Mouse (Mus musculus) midbrain, embryonic 12.5 days (tissue): ENCODE data around the gene Snapc5. TPM values are rescaled to one million over a fixed set of nuclear protein-coding genes. Genes with fewer than 3 reads are reported as not detected.

ENCODE experiments used
- ATAC-seq: fragments of 200-750 bp; cut with Nextera tagmentation; 2 replicates; pipeline ENCODE4 v1.8.0; 2017; ENCODE audit warnings: low read depth, moderate TSS enrichment, moderate library complexity; ENCODE audit not compliant: low FRiP score
- H3K27ac ChIP-seq: fragments of 300-500 bp; sonication (generic); replicated peaks from 2 replicates; pipeline ENCODE4 v1.5.1; 2016; ENCODE audit warnings: mild to moderate bottlenecking
- H3K27me3 ChIP-seq: fragments of 300-500 bp; sonication (generic); 2 replicates; pipeline ENCODE4 v1.6.1; 2016; ENCODE audit warnings: mild to moderate bottlenecking
- H3K36me3 ChIP-seq: fragments of 300-500 bp; sonication (generic); 2 replicates; pipeline ENCODE4 v1.6.1; 2016
- H3K4me1 ChIP-seq: fragments of 300-500 bp; sonication (generic); 2 replicates; pipeline ENCODE4 v1.6.1; 2016
- H3K4me2 ChIP-seq: fragments of 300-500 bp; sonication (generic); replicated peaks from 2 replicates; pipeline ENCODE4 v1.6.1; 2016; ENCODE audit warnings: mild to moderate bottlenecking, moderate library complexity
- H3K4me3 ChIP-seq: fragments of 300-500 bp; sonication (generic); 2 replicates; pipeline ENCODE4 v1.5.1; 2016; ENCODE audit warnings: mild to moderate bottlenecking
- H3K9ac ChIP-seq: fragments of 300-500 bp; sonication (generic); replicated peaks from 2 replicates; pipeline ENCODE4 v1.6.1; 2016; ENCODE audit warnings: mild to moderate bottlenecking, moderate library complexity
- H3K9me3 ChIP-seq: fragments of 300-500 bp; sonication (generic); 2 replicates; pipeline ENCODE4 v1.6.1; 2016; ENCODE audit warnings: mild to moderate bottlenecking
- WGBS: fragments of 180-500 bp; shearing (Covaris S2); methylation state at CpG from one replicate; pipeline ENCODE4 v1.1.7; 2016; 5-methylcytosine and 5-hydroxymethylcytosine counted together
- polyA plus RNA-seq: library from polyadenylated mRNA; unstranded; fragments of >200 nt; fragmentation: Nextera tagmentation; extraction: Ambion mirVana; gene quantifications from 2 replicates; pipeline ENCODE4 v1.2.1, GENCODE M21; 2016

Gene Snapc5
- polyA plus RNA-seq, 1 experiment from 2014 or later: 35.4 TPM

DNA sequence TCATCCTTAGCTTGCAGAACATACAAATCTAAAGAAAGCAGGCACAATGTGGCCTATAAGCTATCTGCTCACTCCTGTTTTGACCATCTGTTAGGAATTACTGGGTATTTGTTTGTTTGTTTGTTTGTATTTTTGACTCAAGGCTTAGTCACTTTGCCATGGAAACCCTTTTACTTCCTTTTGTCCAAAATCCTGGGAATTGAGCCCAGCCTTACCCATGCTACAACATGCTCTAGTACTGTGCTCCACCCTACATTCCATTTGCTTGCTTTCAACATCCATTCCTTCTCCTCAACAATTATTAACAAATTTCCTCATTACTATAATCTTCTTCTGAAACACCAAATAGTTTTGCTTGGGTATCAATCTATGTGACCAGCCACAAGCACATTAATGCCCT lies 23.8 kb downstream of the Snapc5 start:
- no peak for ATAC-seq
- H3K27me3 ChIP-seq: no peaks in the 10 kb centered on the region
- peaks cover 30% of the 10 kb centered on the region for H3K36me3 ChIP-seq
- H3K4me3 ChIP-seq: no peak overlapping the region
- no peak overlapping the region for H3K9ac ChIP-seq
- H3K4me2 ChIP-seq: no peak overlapping the region
- H3K4me1 ChIP-seq: no peaks in the 10 kb centered on the region
- no peaks in the 10 kb centered on the region for H3K9me3 ChIP-seq
- no peak overlapping the region for H3K27ac ChIP-seq

DNA sequence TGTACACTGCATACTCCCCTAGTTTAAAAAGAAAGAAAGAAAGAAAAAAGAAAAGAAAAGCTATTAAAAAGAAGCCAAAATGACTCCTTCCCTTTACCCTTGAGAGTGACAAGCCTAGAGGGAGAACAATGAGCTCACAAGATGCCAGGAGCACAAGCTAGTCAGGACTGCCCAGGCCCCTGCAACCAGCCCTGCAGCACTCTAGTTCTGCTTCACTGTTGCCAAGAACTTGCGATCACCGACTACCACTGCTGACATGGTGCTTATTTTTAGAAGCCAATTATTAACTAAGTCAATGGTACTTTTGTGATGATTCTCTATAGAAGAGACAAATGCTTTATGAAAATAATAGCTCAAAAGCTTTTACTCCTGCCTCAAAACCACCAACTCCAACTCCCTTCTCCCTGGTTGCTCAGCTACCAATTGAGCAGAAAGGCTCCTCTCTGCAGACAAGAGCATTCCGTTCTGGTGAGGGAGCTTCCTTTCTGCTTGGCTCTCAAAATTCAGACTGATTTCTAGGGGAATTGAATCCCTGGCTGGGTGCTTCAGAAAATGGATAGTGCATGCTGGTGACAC lies 28.5 kb downstream of the Snapc5 start:
- Histone ChIP-seq H3K4me2 (no peak overlapping the region), H3K27me3 (no peaks in the 10 kb centered on the region), H3K36me3 (peaks cover 33% of the 10 kb centered on the region), H3K9me3 (no peaks in the 10 kb centered on the region), H3K27ac (no peak overlapping the region), H3K9ac (no peak overlapping the region), H3K4me3 (no peak overlapping the region), H3K4me1 (no peaks in the 10 kb centered on the region)
- WGBS: 92% methylated on average over 3 of the region's 3 CpGs
- no peak for ATAC-seq

DNA sequence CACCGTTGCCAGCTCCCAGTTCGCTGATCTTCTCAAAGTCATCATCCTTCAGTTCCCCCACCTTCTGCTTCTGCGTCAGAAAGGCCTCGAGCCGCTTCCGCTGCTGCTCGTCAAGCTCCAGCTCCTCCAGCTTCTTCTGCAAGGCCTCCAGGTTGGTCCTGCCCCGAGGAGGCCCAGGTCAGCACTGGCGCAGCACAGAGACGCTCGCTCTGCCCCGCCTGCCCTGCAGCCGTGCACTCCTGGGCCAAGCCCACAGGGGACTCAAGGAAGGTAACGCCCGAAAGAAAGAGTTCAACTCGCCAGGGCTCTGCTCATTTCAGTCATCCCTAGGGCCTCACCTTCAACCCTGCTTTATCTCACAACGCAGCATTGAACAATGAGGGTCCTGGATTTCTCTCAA lies 35.4 kb downstream of the Snapc5 start:
- no peaks in the 10 kb centered on the region for H3K9me3 ChIP-seq
- H3K4me1 ChIP-seq: no peaks in the 10 kb centered on the region
- H3K36me3 ChIP-seq: peaks cover 15% of the 10 kb centered on the region
- H3K27ac ChIP-seq: no peak overlapping the region
- H3K27me3 ChIP-seq: no peaks in the 10 kb centered on the region
- no peak overlapping the region for H3K4me3 ChIP-seq
- H3K4me2 ChIP-seq: no peak overlapping the region
- WGBS: 95% methylated on average over 17 of the region's 17 CpGs
- ATAC-seq: no peak
- H3K9ac ChIP-seq: no peak overlapping the region

DNA sequence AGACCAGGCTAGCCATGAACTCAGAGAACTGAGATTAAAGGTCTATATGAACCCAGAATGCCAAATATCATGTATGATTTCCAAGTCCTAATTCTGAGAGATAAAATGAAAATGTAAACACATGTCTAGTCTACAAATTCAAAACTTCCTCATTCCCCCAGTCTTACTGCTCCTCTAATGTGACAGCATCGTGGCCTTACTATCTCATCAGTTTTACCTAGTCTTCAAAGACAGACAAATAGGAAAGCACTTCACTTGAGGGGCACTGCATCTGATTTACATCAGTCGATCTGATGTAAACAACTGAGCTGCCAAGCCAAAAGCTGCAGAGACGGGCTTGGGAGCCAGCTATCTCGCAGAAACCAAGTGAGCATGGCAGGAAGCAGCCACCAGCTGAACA lies 37.0 kb downstream of the Snapc5 start:
- Histone ChIP-seq H3K9me3 (no peaks in the 10 kb centered on the region), H3K27me3 (no peaks in the 10 kb centered on the region), H3K4me3 (no peak overlapping the region), H3K4me1 (0 out of 2 replicates have a peak, but pooled peaks cover 7% of the 10 kb centered on the region), H3K9ac (no peak overlapping the region), H3K36me3 (peaks cover 9% of the 10 kb centered on the region), H3K27ac (no peak overlapping the region), H3K4me2 (no peak overlapping the region)
- no peak for ATAC-seq
- 91% methylated on average over 4 of the region's 4 CpGs for WGBS

DNA sequence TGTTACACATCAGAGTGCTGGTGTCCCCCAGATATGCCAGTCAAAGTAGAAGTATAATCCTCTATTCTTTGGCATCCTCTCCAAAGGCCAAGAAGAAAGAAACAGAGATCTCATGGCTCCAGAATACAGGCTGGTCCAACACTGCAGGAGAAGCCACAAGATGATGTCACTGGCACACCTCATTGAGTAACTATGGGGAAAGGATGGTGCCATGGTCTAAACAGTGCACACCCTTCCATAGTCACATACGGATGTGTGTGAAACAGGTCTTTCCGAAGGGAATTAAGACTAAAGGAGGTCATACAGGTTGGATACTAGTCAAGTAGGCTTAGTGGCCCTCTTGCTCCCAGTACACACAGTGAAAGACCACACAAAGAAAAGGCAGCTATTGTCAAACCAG lies 37.6 kb downstream of the Snapc5 start:
- ATAC-seq: no peak
- H3K4me1 ChIP-seq: 0 out of 2 replicates have a peak, but pooled peaks cover 7% of the 10 kb centered on the region
- H3K9me3 ChIP-seq: no peaks in the 10 kb centered on the region
- peaks cover 5% of the 10 kb centered on the region for H3K36me3 ChIP-seq
- H3K27me3 ChIP-seq: no peaks in the 10 kb centered on the region
- H3K27ac ChIP-seq: no peak overlapping the region
- no peak overlapping the region for H3K9ac ChIP-seq
- 89% methylated on average over 2 of the region's 2 CpGs for WGBS
- H3K4me3 ChIP-seq: no peak overlapping the region
- H3K4me2 ChIP-seq: no peak overlapping the region

DNA sequence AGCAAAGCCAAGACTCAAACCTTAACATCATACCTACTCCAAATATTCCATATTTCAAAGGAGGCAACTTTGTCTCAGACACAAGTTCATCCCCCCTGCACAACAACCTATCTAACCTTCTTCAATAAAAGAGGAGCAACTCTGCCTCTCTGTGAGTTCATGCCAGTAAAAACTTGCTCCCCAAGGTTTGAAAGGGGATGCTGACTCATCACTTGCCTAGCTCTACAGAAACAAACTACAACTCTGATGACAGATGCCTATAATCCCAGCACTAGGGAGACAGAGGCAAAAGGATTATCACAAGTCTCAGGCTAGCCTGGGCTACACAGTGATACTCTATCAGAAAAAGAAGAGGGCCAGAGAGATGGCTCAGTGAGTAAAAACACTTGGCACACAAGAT lies 38.8 kb downstream of the Snapc5 start:
- Histone ChIP-seq H3K36me3 (no peaks in the 10 kb centered on the region), H3K9me3 (no peaks in the 10 kb centered on the region), H3K27me3 (no peaks in the 10 kb centered on the region), H3K9ac (no peak overlapping the region), H3K27ac (no peak overlapping the region), H3K4me1 (0 out of 2 replicates have a peak, but pooled peaks cover 7% of the 10 kb centered on the region), H3K4me3 (no peak overlapping the region), H3K4me2 (no peak overlapping the region)
- no peak for ATAC-seq

DNA sequence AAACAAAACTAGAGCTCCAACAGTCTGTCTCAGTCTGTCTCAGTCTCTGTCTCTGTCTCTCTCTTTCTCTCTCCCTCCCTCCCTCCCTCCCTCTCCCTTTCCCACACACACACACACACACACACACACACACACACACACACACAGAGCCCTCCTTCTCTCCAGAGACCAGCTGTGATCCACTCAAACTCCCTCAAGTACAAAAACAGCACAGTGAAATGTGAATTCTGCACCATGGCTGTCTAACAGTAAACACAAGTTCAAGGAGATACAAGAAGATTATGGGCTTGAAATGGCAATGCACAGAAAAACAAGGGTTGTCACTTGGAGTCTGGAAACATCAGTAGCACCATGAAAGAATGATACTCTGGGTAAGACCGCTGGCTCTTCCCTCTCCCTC lies 40.2 kb downstream of the Snapc5 start:
- ATAC-seq: no peak
- H3K4me2 ChIP-seq: no peak overlapping the region
- H3K4me1 ChIP-seq: 0 out of 2 replicates have a peak, but pooled peaks cover 7% of the 10 kb centered on the region
- no peak overlapping the region for H3K27ac ChIP-seq
- H3K9me3 ChIP-seq: no peaks in the 10 kb centered on the region
- no peaks in the 10 kb centered on the region for H3K27me3 ChIP-seq
- WGBS: 43% methylated on average over 1 of the region's 1 CpGs
- no peaks in the 10 kb centered on the region for H3K36me3 ChIP-seq
- no peak overlapping the region for H3K9ac ChIP-seq
- no peak overlapping the region for H3K4me3 ChIP-seq

DNA sequence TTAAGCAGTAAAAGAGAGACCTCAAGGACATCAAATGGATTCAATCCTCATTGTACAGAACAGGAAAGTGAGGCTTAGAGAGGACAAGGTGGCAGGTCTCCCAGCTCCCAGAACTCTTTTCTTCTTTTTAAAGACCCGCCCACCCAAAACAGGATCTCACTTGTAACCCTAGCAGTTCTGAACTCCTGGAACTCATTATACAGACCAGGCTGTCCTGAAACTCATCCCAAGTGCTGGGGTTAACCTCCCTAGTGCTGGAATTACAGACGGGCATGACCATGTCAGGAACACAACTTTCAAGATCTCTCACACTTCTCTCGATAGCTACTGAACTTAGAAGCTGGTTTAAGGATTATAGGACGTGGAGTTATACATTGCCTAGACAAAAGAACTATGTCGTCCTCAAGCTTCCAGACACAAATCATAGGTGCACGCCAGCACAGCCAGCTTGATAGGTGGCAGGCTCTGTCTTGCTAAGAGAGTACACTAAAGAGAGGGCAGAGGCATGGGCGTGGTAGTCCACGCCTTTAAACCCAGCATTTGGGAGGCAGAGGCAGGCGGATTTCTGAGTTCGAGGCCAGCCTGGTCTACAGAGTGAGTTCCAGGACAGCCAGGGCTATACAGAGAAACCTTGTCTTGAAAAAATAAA lies 40.8 kb downstream of the Snapc5 start:
- no peak overlapping the region for H3K27ac ChIP-seq
- no peak overlapping the region for H3K4me3 ChIP-seq
- no peak overlapping the region for H3K9ac ChIP-seq
- H3K27me3 ChIP-seq: no peaks in the 10 kb centered on the region
- no peak for ATAC-seq
- no peak overlapping the region for H3K4me2 ChIP-seq
- no peaks in the 10 kb centered on the region for H3K9me3 ChIP-seq
- H3K4me1 ChIP-seq: 0 out of 2 replicates have a peak, but pooled peaks cover 7% of the 10 kb centered on the region
- 86% methylated on average over 10 of the region's 10 CpGs for WGBS
- no peaks in the 10 kb centered on the region for H3K36me3 ChIP-seq

DNA sequence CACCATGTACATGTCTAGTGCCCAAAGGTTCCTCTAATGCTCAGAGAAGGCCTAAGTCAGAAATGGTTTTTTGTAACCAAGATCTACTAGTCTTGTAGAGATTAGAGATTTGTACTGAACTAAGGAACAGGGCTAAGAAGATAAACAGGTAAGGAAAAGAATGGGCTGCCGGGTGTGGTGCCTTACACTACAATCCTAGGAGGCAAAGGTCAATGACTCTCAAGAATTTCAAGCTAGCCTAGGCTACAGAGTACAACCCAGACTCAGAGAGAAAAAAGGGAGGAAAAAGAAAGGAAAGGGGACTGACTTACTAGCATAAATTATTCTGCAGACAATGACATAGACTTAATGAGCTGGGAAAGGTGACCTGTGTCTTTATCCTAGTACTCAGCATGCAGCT lies 41.5 kb downstream of the Snapc5 start:
- no peak overlapping the region for H3K4me2 ChIP-seq
- no peak for ATAC-seq
- no peaks in the 10 kb centered on the region for H3K36me3 ChIP-seq
- no peaks in the 10 kb centered on the region for H3K9me3 ChIP-seq
- no peak overlapping the region for H3K4me3 ChIP-seq
- no peak overlapping the region for H3K27ac ChIP-seq
- 57% methylated on average over 1 of the region's 1 CpGs for WGBS
- 0 out of 2 replicates have a peak, but pooled peaks cover 7% of the 10 kb centered on the region for H3K4me1 ChIP-seq
- no peak overlapping the region for H3K9ac ChIP-seq
- H3K27me3 ChIP-seq: no peaks in the 10 kb centered on the region

DNA sequence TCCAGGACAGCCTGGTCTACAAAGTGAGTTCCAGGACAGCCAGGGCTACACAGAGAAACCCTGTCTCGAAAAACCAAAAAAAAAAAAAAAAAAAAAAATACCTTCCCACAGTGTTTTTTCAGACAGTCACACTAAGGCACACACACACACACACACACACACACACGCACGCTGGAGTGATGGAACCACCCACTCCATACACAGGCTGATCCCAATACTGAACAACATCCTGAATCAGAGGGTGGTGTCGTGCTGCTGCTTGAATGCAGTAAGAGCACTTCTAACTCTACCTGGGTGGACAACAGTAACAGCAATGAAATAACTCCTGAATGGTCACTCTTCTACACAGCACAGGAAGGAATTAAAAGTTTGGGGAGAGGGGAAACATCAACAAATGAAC lies 42.4 kb downstream of the Snapc5 start:
- H3K4me3 ChIP-seq: no peak overlapping the region
- ATAC-seq: no peak
- 0 out of 2 replicates have a peak, but pooled peaks cover 7% of the 10 kb centered on the region for H3K4me1 ChIP-seq
- no peak overlapping the region for H3K27ac ChIP-seq
- no peak overlapping the region for H3K9ac ChIP-seq
- no peak overlapping the region for H3K4me2 ChIP-seq
- WGBS: 77% methylated on average over 4 of the region's 4 CpGs
- no peaks in the 10 kb centered on the region for H3K36me3 ChIP-seq
- H3K9me3 ChIP-seq: no peaks in the 10 kb centered on the region
- no peaks in the 10 kb centered on the region for H3K27me3 ChIP-seq

DNA sequence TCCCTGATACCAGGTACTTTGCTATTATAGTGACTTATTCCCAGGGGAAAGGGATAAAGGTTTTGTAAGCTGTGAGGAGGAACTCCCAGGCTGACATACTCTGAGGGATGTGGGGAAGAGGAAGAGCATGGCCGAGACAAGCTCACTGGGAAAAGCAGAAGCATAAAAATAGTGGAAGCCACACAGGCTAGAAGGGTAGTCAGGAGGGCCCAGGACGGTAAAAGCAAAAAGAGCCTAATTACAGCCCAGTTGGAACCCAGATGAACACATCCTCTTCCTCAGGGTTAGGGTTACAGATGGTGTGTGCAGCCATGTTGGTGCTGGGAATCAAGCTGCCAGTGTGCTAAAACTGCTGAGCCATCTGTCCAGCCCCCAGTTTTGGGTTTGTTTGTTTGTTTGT lies 43.0 kb downstream of the Snapc5 start:
- H3K27me3 ChIP-seq: no peaks in the 10 kb centered on the region
- no peak overlapping the region for H3K9ac ChIP-seq
- no peak for ATAC-seq
- no peak overlapping the region for H3K27ac ChIP-seq
- H3K9me3 ChIP-seq: no peaks in the 10 kb centered on the region
- no peak overlapping the region for H3K4me2 ChIP-seq
- 0 out of 2 replicates have a peak, but pooled peaks cover 7% of the 10 kb centered on the region for H3K4me1 ChIP-seq
- H3K4me3 ChIP-seq: no peak overlapping the region
- 88% methylated on average over 2 of the region's 2 CpGs for WGBS
- no peaks in the 10 kb centered on the region for H3K36me3 ChIP-seq

DNA sequence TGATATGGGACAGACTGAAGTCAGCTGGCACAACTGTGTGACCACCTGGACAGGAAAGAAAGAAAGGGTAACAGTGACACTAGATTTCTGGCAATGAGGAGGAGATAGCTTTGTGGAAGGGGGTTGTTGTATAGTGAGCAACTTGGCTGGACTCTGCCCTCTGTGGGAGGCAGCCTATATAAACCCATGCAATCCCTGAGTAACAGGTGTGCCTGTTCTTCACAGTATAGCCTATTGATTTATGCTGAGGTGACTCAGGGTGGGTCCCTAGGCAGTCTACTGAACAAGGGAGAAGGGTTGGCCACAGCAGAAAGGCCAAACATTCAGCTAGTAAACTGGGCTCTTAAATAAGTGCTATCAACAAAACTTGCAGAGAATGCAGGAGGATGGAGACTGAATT lies 46.7 kb downstream of the Snapc5 start:
- no peaks in the 10 kb centered on the region for H3K36me3 ChIP-seq
- H3K4me3 ChIP-seq: no peak overlapping the region
- H3K4me1 ChIP-seq: peaks cover 7% of the 10 kb centered on the region; the same call in 1 of the 2 replicates
- no peaks in the 10 kb centered on the region for H3K27me3 ChIP-seq
- no peak for ATAC-seq
- no peak overlapping the region for H3K27ac ChIP-seq
- H3K4me2 ChIP-seq: no peak overlapping the region
- H3K9ac ChIP-seq: no peak overlapping the region
- no peaks in the 10 kb centered on the region for H3K9me3 ChIP-seq

DNA sequence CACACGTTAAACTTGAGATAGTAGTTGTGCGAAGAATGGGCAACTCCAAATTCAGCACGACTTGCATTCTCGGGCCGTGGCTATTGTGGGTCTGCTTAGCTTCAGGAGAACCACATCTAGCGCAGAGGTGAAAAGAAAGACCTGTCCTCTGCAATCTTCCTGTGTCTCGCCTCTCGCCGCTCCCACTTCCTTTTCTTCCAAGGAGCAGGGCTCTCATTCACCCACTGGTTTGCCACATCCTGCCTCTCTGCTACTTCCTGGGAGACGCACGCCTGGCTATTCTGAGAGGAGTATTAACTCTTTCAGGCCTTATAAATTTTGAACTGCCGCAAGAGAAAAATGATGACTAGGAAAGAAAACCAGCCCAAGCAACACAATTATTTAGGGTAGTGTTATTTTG lies 48.7 kb downstream of the Snapc5 start:
- no peak overlapping the region for H3K9ac ChIP-seq
- WGBS: 89% methylated on average over 12 of the region's 12 CpGs

More for the DNA sequence above, 48.7 kb downstream of the Snapc5 start:
- H3K4me1 ChIP-seq: peaks cover 18% of the 10 kb centered on the region
- no peak for ATAC-seq
- H3K4me2 ChIP-seq: no peak overlapping the region
- H3K4me3 ChIP-seq: no peak overlapping the region
- no peaks in the 10 kb centered on the region for H3K36me3 ChIP-seq
- no peaks in the 10 kb centered on the region for H3K9me3 ChIP-seq
- H3K27me3 ChIP-seq: no peaks in the 10 kb centered on the region
- no peak overlapping the region for H3K27ac ChIP-seq
